Mouse (Mus musculus) E14TG2a.4 (cell line): ENCODE measurements around the gene Utp20.

Source experiments
- CTCF ChIP-seq: conservative IDR thresholded peaks from 2 replicates; pipeline ENCODE4 v1.5.1; 2014; ENCODE audit warnings: low read length
- NANOG ChIP-seq: IDR thresholded peaks from 2 replicates; pipeline ENCODE4 v1.6.1; 2014; ENCODE audit warnings: borderline replicate concordance, low read length, mixed read lengths
- POU5F1 ChIP-seq: IDR thresholded peaks from 2 replicates; pipeline ENCODE4 v1.6.1; 2014; ENCODE audit warnings: low read length, borderline replicate concordance

DNA sequence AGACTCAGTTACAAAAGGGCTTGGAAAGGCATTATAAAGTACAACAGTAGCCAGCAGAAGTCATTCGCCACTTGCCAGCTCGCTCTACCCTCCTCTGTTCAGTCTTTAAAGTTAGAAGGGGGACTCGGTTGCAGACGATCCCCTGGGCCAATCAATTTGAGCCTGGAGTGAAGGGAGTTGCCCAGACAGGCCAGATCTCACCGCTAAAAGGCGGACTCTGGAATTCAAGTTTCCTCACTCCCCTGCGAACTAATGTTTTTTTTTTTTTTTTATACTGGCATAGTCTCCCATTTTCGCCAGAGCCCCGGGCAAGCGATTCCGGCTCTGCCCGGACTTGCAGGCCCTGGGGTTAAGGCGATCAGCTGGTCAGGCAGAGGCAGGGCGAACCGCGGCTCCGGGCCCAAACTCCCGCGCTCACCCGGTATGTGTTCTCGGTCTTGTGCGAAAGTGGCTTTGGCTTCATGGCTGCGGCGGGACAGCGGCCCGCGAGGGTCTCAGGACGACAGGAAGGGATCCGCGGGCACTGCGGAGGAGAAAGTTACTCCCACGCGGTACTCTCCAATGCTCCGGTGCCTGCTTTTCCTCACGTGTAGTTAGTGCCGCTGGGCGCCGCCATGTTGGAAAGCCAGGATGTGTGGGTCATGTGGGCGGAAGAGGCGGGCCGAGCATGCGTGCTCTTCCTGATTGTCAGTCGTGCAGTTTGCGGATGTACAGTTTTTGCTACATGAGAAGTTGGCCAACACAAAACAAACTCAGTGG, at the start of gene Utp20:
- no peak for TF ChIP-seq CTCF
- no peak for TF ChIP-seq POU5F1
- TF ChIP-seq NANOG = no peak
